Mouse (Mus musculus) right cerebral cortex, postnatal 10 days (tissue): Measurements from ENCODE around the gene Olfr1200.

ENCODE experiments used
- DNase-seq, 2 experiments: peaks; one replicate each; pipeline ENCODE4 v3.0.0; 2021; ENCODE audit warnings: low spot score in 2 of 2

Olfr1200 gene

GRCm38 (mm10) chr2:88770388-88770787 is at the start of gene Olfr1200:
Gene Olfr1200 (minus strand): TSS chr2:88770488.
- no peak for DNase-seq

GRCm38 (mm10) chr2:88814196-88814595 is 43.9 kb upstream of the Olfr1200 start, which contains the start of gene Olfr1202:
Gene Olfr1202 (plus strand): TSS chr2:88814496.
- DNase-seq, result no peak

GRCm38 (mm10) chr2:88792736-88793135 is 22.4 kb upstream of the Olfr1200 start, which contains the start of gene Olfr1201:
Gene Olfr1201 (plus strand): TSS chr2:88793036.
- DNase-seq, result no peak

GRCm38 (mm10) chr2:88760369-88760768 is 9.9 kb downstream of the Olfr1200 start, which contains the start of gene Olfr1199:
Gene Olfr1199 (minus strand): TSS chr2:88760469.
- no peak for DNase-seq

- DNase-seq, result no peak
Observed at GRCm38 (mm10) chr2:88751270-88751669, 19.0 kb downstream of the Olfr1200 start, which contains the start of gene Olfr1198. Gene Olfr1198 (minus strand): TSS chr2:88751370.

GRCm38 (mm10) chr2:88743379-88743778 is 26.9 kb downstream of the Olfr1200 start:
- DNase-seq, result no peak

GRCm38 (mm10) chr2:88732266-88732665 is 38.0 kb downstream of the Olfr1200 start, which contains the start of gene Olfr1197:
Gene Olfr1197 (minus strand): TSS chr2:88732366.
- DNase-seq, result no peak
